Mouse (Mus musculus): ENCODE results near the gene Apbb2. TPM values are rescaled to one million over a fixed set of nuclear protein-coding genes. Genes with fewer than 3 reads are reported as not detected.

The Apbb2 gene
- total and polyA plus RNA-seq, 3 experiments = 0.34 to 0.40 (median 0.34) TPM

- H3K36me3 ChIP-seq (replicated peaks in 1 of 2; ENCODE audit: control insufficient read depth in 1 of 2, insufficient read depth in 1 of 2, low read length in 1 of 2) = no peaks in the 10 kb centered on the region
- H3K4me1 ChIP-seq (ENCODE audit: control insufficient read depth in 1 of 2, insufficient read depth in 2 of 2) = peaks cover 6 to 20% of the 10 kb centered on the region in 2 experiments
- DNase-seq (ENCODE audit: extremely low read depth) = no peak
- no peak overlapping the region for H3K4me3 ChIP-seq (replicated peaks in 1 of 3; ENCODE audit: low read depth in 2 of 3, low read length in 2 of 3, poor library complexity in 1 of 3)
- no peak overlapping the region for H3K9ac ChIP-seq (ENCODE audit: insufficient read depth, low read depth)
- no peaks in the 10 kb centered on the region for H3K9me3 ChIP-seq (replicated peaks; ENCODE audit: low read length)
- no peak overlapping the region for H3K4me2 ChIP-seq (ENCODE audit: insufficient read depth, low read depth, poor library complexity, severe bottlenecking)
- no peak overlapping the region for H3K27ac ChIP-seq (ENCODE audit: insufficient read depth, low read depth)
- in situ Hi-C loops (cut with MboI; ENCODE audit: low pct_ligation_motif_present, low pct_unique_long_range_greater_than_20kb, low sequenced_read_pairs) (no loop called here), dilution Hi-C loops (cut with MboI; ENCODE audit: extremely low pct_ligation_motif_present, extremely low pct_unique_long_range_greater_than_20kb, low sequenced_read_pairs) (no loop called here)
- H3K79me2 ChIP-seq (replicated peaks; ENCODE audit: control insufficient read depth, extremely low read depth, insufficient read depth, poor library complexity, severe bottlenecking) = no peaks in the 10 kb centered on the region
- H3K27me3 ChIP-seq (replicated peaks) = no peaks in the 10 kb centered on the region
- TF ChIP-seq MEF2A (IDR thresholded peaks at IDR 0.05; ENCODE audit: borderline replicate concordance, low read depth, low read length) (no peak), CHD2 (IDR thresholded peaks at IDR 0.05; ENCODE audit: low read length) (no peak), TBP (conservative IDR thresholded peaks at IDR 0.05; ENCODE audit: low read depth, low read length) (no peak), EP300 (IDR thresholded peaks at IDR 0.05; ENCODE audit: low read length) (no peak), JUND (conservative IDR thresholded peaks at IDR 0.05; ENCODE audit: low read depth, low read length) (no peak), ETS1 (conservative IDR thresholded peaks at IDR 0.05; ENCODE audit: low read depth, low read length) (no peak), IRF4 (IDR thresholded peaks at IDR 0.05; ENCODE audit: low read depth, low read length) (no peak), POLR2A (IDR thresholded peaks at IDR 0.05; ENCODE audit: low read depth, low read length) (no peak), RAD21 (IDR thresholded peaks at IDR 0.05; ENCODE audit: low read depth, low read length) (no peak), UBTF (IDR thresholded peaks at IDR 0.05; ENCODE audit: low read depth, low read length) (no peak), NRF1 (IDR thresholded peaks at IDR 0.05; ENCODE audit: low read depth, low read length) (no peak), MAX (IDR thresholded peaks at IDR 0.05; ENCODE audit: low read length) (no peak), E2F4 (IDR thresholded peaks at IDR 0.05; ENCODE audit: insufficient replicate concordance, low read depth, low read length) (no peak), MAFK (IDR thresholded peaks at IDR 0.05; ENCODE audit: insufficient replicate concordance, low read length) (no peak), POLR2AphosphoS2 (IDR thresholded peaks at IDR 0.05; ENCODE audit: low read depth, low read length) (no peak), CTCF (conservative IDR thresholded peaks at IDR 0.05 in 1 of 2, IDR thresholded peaks at IDR 0.05 in 1 of 2; ENCODE audit: low read depth in 2 of 2, low read length in 2 of 2) (no peak), SMC3 (IDR thresholded peaks at IDR 0.05; ENCODE audit: low read depth, low read length) (no peak), HCFC1 (IDR thresholded peaks at IDR 0.05; ENCODE audit: low read depth, low read length) (no peak)
These were observed 90.0 kb downstream of the Apbb2 start for GRCm38 (mm10) chr5:66528567-66528966.

- in situ Hi-C loops (cut with MboI; ENCODE audit: low pct_ligation_motif_present, low pct_unique_long_range_greater_than_20kb, low sequenced_read_pairs) = no loop called here
- dilution Hi-C loops (cut with MboI; ENCODE audit: extremely low pct_ligation_motif_present, extremely low pct_unique_long_range_greater_than_20kb, low sequenced_read_pairs) = no loop called here
- no peaks in the 10 kb centered on the region for H3K27me3 ChIP-seq (replicated peaks)
These were observed 91.5 kb downstream of the Apbb2 start for GRCm38 (mm10) chr5:66527090-66527489.

More at GRCm38 (mm10) chr5:66527090-66527489, 91.5 kb downstream of the Apbb2 start:
- Histone ChIP-seq H3K4me3 (replicated peaks in 1 of 3; ENCODE audit: low read depth in 2 of 3, low read length in 2 of 3, poor library complexity in 1 of 3) (no peak overlapping the region), H3K27ac (ENCODE audit: insufficient read depth, low read depth) (no peak overlapping the region), H3K4me1 (ENCODE audit: control insufficient read depth in 1 of 2, insufficient read depth in 2 of 2) (peaks cover 7 to 22% of the 10 kb centered on the region in 2 experiments), H3K79me2 (replicated peaks; ENCODE audit: control insufficient read depth, extremely low read depth, insufficient read depth, poor library complexity, severe bottlenecking) (no peaks in the 10 kb centered on the region), H3K4me2 (ENCODE audit: insufficient read depth, low read depth, poor library complexity, severe bottlenecking) (no peak overlapping the region), H3K9me3 (replicated peaks; ENCODE audit: low read length) (no peaks in the 10 kb centered on the region), H3K9ac (ENCODE audit: insufficient read depth, low read depth) (no peak overlapping the region), H3K36me3 (replicated peaks in 1 of 2; ENCODE audit: control insufficient read depth in 1 of 2, insufficient read depth in 1 of 2, low read length in 1 of 2) (no peaks in the 10 kb centered on the region)
- TF ChIP-seq MEF2A (IDR thresholded peaks at IDR 0.05; ENCODE audit: borderline replicate concordance, low read depth, low read length) = no peak
- DNase-seq (ENCODE audit: extremely low read depth) = no peak

Data from CH12.LX (cell line).